Mouse (Mus musculus): ENCODE measurements at regions not wholly inside any gene's neighbourhood (a gene's known extent, or its start where the extent isn't known, plus 50 kb on each side); places are given as distances from the start of the nearest gene placed in this dataset.

DNA sequence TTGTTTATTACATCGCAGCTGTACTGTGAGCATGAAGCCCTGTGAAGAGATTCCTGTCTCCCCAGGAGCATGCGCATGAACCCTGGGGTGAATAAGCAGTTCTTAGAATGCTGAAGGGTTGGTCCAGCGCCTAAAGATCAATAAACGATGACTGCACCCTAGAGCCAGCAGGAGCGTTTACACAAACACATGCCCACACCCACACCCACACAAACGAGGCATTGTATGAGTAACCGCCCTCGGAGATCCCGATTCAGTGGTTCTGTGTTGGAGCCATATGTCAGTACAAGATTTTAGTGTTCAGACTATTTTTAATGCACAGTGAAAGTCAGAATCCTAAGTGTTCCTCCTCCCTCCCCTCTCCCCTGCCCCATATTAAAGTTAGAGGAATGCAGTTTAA is 57.3 kb downstream of the Edn1 start:
- no peak for TF ChIP-seq CTCF (IDR thresholded peaks at IDR 0.05)
- TF ChIP-seq EP300 (IDR thresholded peaks at IDR 0.05): no peak
- no peak overlapping the region for H3K9ac ChIP-seq (replicated peaks; ENCODE audit: low read depth)
- no peak overlapping the region for H3K4me3 ChIP-seq (ENCODE audit: low read depth, low read length)
- no peaks in the 10 kb centered on the region for H3K9me3 ChIP-seq (ENCODE audit: low read length)
- H3K27ac ChIP-seq (ENCODE audit: low read length): no peak overlapping the region
- no peak for ATAC-seq
- DNase-seq (ENCODE audit: low spot score): no peak
- 76% methylated on average over 9 of the region's 9 CpGs for WGBS
- no peaks in the 10 kb centered on the region for H3K27me3 ChIP-seq (replicated peaks; ENCODE audit: insufficient read depth, low read length)
- H3K4me2 ChIP-seq (replicated peaks; ENCODE audit: low read depth, low read length): no peak overlapping the region
- no peaks in the 10 kb centered on the region for H3K36me3 ChIP-seq (ENCODE audit: insufficient read depth, low read length)
- no peaks in the 10 kb centered on the region for H3K4me1 ChIP-seq (ENCODE audit: insufficient read depth, low read depth, low read length)

DNA sequence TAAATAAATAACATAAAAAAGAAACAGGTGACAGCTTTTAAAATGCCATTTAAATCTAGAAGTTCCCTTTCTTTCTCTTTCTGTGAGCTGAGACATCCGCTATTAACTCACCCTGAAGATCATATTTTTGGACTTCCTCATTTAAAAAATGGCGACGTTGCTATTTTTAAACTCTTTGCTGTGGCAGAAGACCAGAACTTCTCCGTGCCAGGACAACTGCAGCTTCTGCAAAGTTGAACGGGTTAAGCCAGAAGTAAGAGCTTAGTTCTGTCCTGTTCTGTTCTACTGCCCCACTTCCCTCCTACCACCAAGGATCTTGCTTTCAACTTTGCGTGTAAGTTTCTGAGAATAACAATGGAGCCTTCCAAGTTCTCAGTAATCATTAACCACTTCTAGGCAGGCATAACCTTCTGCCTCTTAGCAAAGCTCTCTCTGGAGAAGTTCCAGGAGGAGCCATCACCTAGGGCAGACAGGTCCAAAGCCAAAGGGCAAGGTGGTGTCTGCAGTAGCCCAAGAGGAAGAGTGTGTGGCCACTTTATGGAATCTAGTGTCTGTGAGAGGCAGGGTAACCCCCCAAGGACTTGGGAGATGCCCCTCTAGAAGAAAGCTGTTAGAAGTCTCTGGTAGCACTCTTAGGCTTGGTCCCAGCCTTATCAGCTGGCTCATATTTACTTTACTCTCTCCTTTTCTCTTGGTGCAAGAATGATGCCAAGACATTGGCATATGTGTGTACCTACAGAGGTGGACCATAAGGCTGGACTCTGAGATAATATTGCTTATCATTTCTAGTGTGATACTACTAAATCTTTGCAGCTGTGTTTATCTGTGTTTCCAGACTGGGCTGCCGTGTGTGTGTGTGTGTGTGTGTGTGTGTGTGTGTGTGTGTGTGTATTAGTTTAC is 66.6 kb downstream of the Edn1 start:
- no peak overlapping the region for H3K9ac ChIP-seq (replicated peaks; ENCODE audit: low read depth)
- H3K4me2 ChIP-seq (replicated peaks; ENCODE audit: low read depth, low read length): no peak overlapping the region
- TF ChIP-seq EP300 (IDR thresholded peaks at IDR 0.05) (no peak), CTCF (IDR thresholded peaks at IDR 0.05) (no peak)
- H3K27me3 ChIP-seq (replicated peaks; ENCODE audit: insufficient read depth, low read length): no peaks in the 10 kb centered on the region
- 36% methylated on average over 7 of the region's 7 CpGs for WGBS
- H3K4me3 ChIP-seq (ENCODE audit: low read depth, low read length): no peak overlapping the region
- ATAC-seq (no peak), DNase-seq (ENCODE audit: low spot score) (peak; percentile 40)
- no peaks in the 10 kb centered on the region for H3K36me3 ChIP-seq (ENCODE audit: insufficient read depth, low read length)
- no peaks in the 10 kb centered on the region for H3K4me1 ChIP-seq (ENCODE audit: insufficient read depth, low read depth, low read length)
- H3K9me3 ChIP-seq (ENCODE audit: low read length): no peaks in the 10 kb centered on the region
- no peak overlapping the region for H3K27ac ChIP-seq (ENCODE audit: low read length)

DNA sequence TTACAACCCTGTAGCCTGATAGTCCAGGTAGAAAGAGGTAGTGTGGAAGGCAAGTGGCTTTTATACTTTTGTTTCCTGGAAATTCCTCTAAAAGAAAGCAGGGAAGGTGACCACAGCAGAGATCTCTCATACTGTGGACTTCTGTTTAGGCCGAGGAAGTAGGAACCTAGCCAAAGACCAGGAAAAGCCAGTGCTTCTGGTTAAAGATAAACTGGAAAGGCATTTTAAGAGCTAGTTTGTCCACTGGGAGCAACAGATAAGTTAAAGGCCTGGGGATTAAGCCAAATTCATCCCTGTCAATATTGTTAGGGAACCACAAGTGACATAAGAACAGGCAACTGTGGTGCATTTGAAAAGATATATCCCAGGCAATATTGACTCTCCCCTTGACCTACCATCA is 68.5 kb downstream of the Edn1 start:
- Histone ChIP-seq H3K4me2 (replicated peaks; ENCODE audit: low read depth, low read length) (no peak overlapping the region), H3K27ac (ENCODE audit: low read length) (no peak overlapping the region), H3K27me3 (replicated peaks; ENCODE audit: insufficient read depth, low read length) (no peaks in the 10 kb centered on the region), H3K9me3 (ENCODE audit: low read length) (no peaks in the 10 kb centered on the region), H3K9ac (replicated peaks; ENCODE audit: low read depth) (no peak overlapping the region), H3K4me1 (ENCODE audit: insufficient read depth, low read depth, low read length) (no peaks in the 10 kb centered on the region), H3K4me3 (ENCODE audit: low read depth, low read length) (no peak overlapping the region), H3K36me3 (ENCODE audit: insufficient read depth, low read length) (no peaks in the 10 kb centered on the region)
- DNase-seq (ENCODE audit: low spot score) (no peak), ATAC-seq (no peak)
- no peak for TF ChIP-seq CTCF (IDR thresholded peaks at IDR 0.05)
- TF ChIP-seq EP300 (IDR thresholded peaks at IDR 0.05): no peak
- 48% methylated on average over 1 of the region's 1 CpGs for WGBS

DNA sequence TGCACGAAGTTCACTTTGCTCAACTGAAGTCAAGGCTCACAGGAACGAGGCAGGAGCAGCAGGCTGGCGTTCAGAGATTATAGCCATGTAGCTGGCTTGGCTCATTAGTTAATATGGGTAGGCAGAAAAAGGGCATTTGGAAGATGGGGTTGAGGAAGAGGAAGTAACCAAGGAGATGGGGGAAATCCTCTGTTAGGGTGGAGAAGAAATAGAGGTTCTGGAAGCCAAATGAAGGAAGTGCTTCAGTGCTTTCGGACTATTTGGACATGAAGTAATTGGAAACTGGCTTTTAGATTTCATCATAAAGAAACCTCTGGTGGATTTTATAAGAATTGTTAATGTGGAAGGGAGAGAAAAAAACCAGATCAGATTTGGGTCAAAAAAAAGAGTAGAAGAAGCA is 70.9 kb downstream of the Edn1 start:
- no peak for DNase-seq (ENCODE audit: low spot score)
- WGBS: 88% methylated on average over 4 of the region's 4 CpGs
- Histone ChIP-seq H3K27ac (ENCODE audit: low read length) (no peak overlapping the region), H3K4me3 (ENCODE audit: low read depth, low read length) (no peak overlapping the region), H3K4me2 (replicated peaks; ENCODE audit: low read depth, low read length) (no peak overlapping the region), H3K9ac (replicated peaks; ENCODE audit: low read depth) (no peak overlapping the region), H3K36me3 (ENCODE audit: insufficient read depth, low read length) (no peaks in the 10 kb centered on the region), H3K27me3 (replicated peaks; ENCODE audit: insufficient read depth, low read length) (no peaks in the 10 kb centered on the region), H3K4me1 (ENCODE audit: insufficient read depth, low read depth, low read length) (no peaks in the 10 kb centered on the region), H3K9me3 (ENCODE audit: low read length) (no peaks in the 10 kb centered on the region)
- ATAC-seq: no peak
- no peak for TF ChIP-seq EP300 (IDR thresholded peaks at IDR 0.05)
- TF ChIP-seq CTCF (IDR thresholded peaks at IDR 0.05): no peak

DNA sequence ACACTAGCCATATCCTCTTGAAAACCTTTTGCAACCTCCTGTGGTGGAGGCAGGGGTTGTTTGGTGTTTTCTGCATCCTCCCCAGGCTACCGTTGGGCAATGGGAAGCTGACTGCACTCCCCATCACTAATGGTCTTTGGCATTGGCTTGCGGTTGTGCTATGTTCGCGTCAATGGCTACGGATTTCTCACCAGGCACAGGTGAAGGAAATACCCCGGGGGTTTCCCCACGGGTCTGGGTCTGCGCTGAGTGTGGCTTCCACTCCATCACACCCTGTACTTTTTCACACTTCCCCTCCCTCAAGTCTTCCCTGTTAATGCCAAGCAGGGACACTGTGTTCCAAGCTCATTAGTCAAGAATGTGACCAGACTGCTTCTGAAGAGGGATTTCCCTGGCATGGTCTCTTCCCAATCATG is 72.9 kb downstream of the Edn1 start:
- WGBS: 72% methylated on average over 8 of the region's 8 CpGs
- no peaks in the 10 kb centered on the region for H3K36me3 ChIP-seq (ENCODE audit: insufficient read depth, low read length)

DNA sequence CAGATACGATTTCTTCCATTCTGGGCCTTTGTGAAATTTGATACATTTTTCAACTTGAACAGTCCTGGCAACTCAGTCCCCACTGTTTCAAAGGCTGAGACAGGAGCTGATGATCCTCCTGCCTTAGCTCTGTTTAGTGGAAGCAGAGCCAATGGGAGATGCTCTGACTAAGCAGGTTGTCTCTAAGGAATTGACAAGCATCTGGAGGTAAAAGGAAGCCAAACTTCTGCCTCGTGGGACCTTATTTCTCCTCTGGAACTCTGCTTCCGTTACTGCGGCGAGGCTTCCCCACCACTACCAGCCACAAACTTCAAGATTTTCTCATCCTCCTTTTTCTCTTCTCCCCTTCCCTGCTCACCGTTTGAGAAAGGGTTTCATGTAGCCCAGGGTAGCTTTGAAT is 78.4 kb downstream of the Edn1 start:
- no peak for ATAC-seq
- H3K27ac ChIP-seq (ENCODE audit: low read length): no peak overlapping the region

More for the DNA sequence above, 72.9 kb downstream of the Edn1 start:
- no peak overlapping the region for H3K4me2 ChIP-seq (replicated peaks; ENCODE audit: low read depth, low read length)
- no peaks in the 10 kb centered on the region for H3K4me1 ChIP-seq (ENCODE audit: insufficient read depth, low read depth, low read length)
- H3K27ac ChIP-seq (ENCODE audit: low read length): no peak overlapping the region
- H3K27me3 ChIP-seq (replicated peaks; ENCODE audit: insufficient read depth, low read length): no peaks in the 10 kb centered on the region
- H3K4me3 ChIP-seq (ENCODE audit: low read depth, low read length): no peak overlapping the region
- H3K9me3 ChIP-seq (ENCODE audit: low read length): no peaks in the 10 kb centered on the region
- DNase-seq (ENCODE audit: low spot score): no peak
- no peak overlapping the region for H3K9ac ChIP-seq (replicated peaks; ENCODE audit: low read depth)
- ATAC-seq: no peak
- TF ChIP-seq CTCF (IDR thresholded peaks at IDR 0.05) (no peak), EP300 (IDR thresholded peaks at IDR 0.05) (no peak)

More for the DNA sequence above, 78.4 kb downstream of the Edn1 start:
- DNase-seq (ENCODE audit: low spot score): no peak
- Histone ChIP-seq H3K4me2 (replicated peaks; ENCODE audit: low read depth, low read length) (no peak overlapping the region), H3K27me3 (replicated peaks; ENCODE audit: insufficient read depth, low read length) (no peaks in the 10 kb centered on the region), H3K36me3 (ENCODE audit: insufficient read depth, low read length) (no peaks in the 10 kb centered on the region), H3K4me1 (ENCODE audit: insufficient read depth, low read depth, low read length) (no peaks in the 10 kb centered on the region), H3K9ac (replicated peaks; ENCODE audit: low read depth) (no peak overlapping the region), H3K4me3 (ENCODE audit: low read depth, low read length) (no peak overlapping the region), H3K9me3 (ENCODE audit: low read length) (no peaks in the 10 kb centered on the region)
- 69% methylated on average over 6 of the region's 6 CpGs for WGBS
- TF ChIP-seq EP300 (IDR thresholded peaks at IDR 0.05) (no peak), CTCF (IDR thresholded peaks at IDR 0.05) (no peak)
